Mouse (Mus musculus): Measurements from ENCODE around the gene Vmn2r31. TPM values are rescaled to one million over a fixed set of nuclear protein-coding genes. Genes with fewer than 3 reads are reported as not detected.

Vmn2r31 gene
- not detected in 4 replicates for total RNA-seq (2023)

DNA sequence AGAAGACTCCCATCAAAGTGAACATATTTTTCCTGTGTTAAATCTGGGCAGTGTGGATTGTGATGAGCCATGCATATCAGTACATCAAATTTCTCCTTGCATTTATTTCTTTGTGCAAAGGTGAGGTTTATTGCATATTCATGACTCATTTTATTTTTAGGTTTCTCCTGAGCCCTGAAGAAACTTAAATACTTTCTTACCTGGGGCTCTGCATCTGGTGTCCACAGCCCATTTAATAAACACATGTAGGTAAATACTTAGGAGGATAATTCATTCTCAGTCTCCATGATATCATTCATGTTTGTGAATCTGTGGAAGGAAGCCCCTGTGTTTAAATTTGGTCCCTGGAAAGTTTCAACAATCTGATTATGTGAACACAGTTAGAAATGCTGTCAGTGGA, at the start of gene Vmn2r31:
Gene Vmn2r31, minus strand, starts transcription at position 101 of the 400 bp plus-strand sequence.

DNA sequence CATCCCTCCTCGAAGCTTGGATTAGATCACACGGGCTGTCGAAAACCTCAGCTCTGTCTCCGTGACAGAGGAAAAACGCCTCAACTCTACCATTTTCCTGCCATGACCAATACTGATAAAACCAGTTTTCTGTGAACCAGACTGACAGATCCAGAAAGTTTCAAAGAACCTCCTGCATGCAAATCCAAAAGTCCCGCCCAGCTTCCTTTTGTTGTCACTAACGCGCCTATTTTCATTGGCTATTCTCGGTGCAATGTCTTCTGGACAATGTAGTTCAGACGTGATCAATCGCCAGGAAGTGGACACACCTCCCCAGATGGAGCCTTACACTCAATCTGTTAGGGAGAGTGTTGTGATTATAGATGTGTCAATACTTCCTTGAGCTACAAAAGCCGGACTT, 25.1 kb downstream of the Vmn2r31 start, which contains the start of gene Gm45783:
Gene Gm45783, minus strand, starts transcription at position 143 of the 400 bp plus-strand sequence.

DNA sequence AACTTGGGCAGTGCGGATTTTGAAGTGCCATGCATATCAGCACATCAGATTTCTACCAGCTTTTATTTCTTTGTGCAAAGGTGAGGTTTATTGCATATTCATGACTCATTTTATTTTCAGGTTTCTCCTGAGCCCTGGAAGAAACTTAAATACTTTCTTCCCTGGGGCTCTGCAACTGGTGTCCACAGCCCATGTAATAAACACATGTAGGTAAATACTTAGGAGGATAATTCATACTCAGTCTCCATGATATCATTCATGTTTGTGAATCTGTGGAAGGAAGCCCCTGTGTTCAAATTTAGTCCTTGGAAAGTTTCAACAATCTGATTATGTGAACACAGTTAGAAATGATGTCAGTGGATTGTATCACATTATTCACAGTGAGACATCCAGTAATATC, 62.0 kb downstream of the Vmn2r31 start, which contains the start of gene Vmn2r30:
Gene Vmn2r30, minus strand, starts transcription at position 101 of the 400 bp plus-strand sequence.

Other genes with a start within 250 kb of the Vmn2r31 start
- gene Zfp418, start 228.4 kb downstream of the Vmn2r31 start, total RNA-seq (2023), result 2.1 to 2.6 TPM (median 2.2 TPM) in 4 replicates
- 1.0 to 3.4 TPM (median 2.3 TPM) in 4 replicates for gene Zfp772, start 189.7 kb downstream of the Vmn2r31 start, total RNA-seq (2023)
- gene Vmn2r29, start 152.4 kb downstream of the Vmn2r31 start, total RNA-seq (2023), result 0.37 to 0.48 TPM in 2 of 4 replicates, not detected in the others
- 0.50 to 2.0 TPM (median 0.68 TPM) in 4 replicates for gene Gm45844, start 121.4 kb downstream of the Vmn2r31 start, total RNA-seq (2023)
- 43.6 to 50.1 TPM (median 46.1 TPM) in 4 replicates for gene Clcn4, start 98.9 kb downstream of the Vmn2r31 start, total RNA-seq (2023)
- not detected in 4 replicates for gene Vmn2r30, start 62.1 kb downstream of the Vmn2r31 start, total RNA-seq (2023)
- gene Gm45783, start 25.1 kb downstream of the Vmn2r31 start, total RNA-seq (2023), result not detected in 4 replicates
- not detected in 4 replicates for gene Vmn2r32, start 80.3 kb upstream of the Vmn2r31 start, total RNA-seq (2023)
- gene Vmn2r33, start 167.1 kb upstream of the Vmn2r31 start, total RNA-seq (2023), result not detected in 4 replicates